23 mouse cellular contexts compared by ENCODE assay signal in genomic region chr11:78036791-78037190, GRCm38 (mm10). TPM values are rescaled to one million over a fixed set of nuclear protein-coding genes. Genes with fewer than 3 reads are reported as not detected.
DNase-seq lines count a peak whose midpoint lies in the region; ATAC-seq lines count a peak whose summit lies in the region.
"Had no signal": no experiment of that assay in that cellular context is flagged by ENCODE, and none has a peak within 500 bp of the region (broad histone marks: within the 10 kb centered on the region; RNA-seq: fewer than 3 reads in every experiment).

No protein-coding gene starts in this region.

- H3K4me3 ChIP-seq in liver, embryonic 13.5 days (replicated peaks): peak overlapping the region; percentile 83
- H3K4me3 ChIP-seq in embryonic facial prominence, embryonic 14.5 days (ENCODE audit: low read depth, low read length): no peak overlapping the region
- H3K4me3 ChIP-seq in liver, embryonic 15.5 days (replicated peaks): peak overlapping the region; percentile 66; the same call in 1 of the 2 replicates

- H3K4me1 ChIP-seq in liver, embryonic 13.5 days (replicated peaks): peaks cover 79% of the 10 kb centered on the region
- peaks cover 6% of the 10 kb centered on the region; the same call in 1 of the 2 replicates for H3K4me1 ChIP-seq in embryonic facial prominence, embryonic 14.5 days (ENCODE audit: control insufficient read depth, insufficient read depth, low read length)
- H3K4me1 ChIP-seq in liver, embryonic 15.5 days (replicated peaks): peaks cover 77% of the 10 kb centered on the region

- 81% methylated on average over 10 of the region's 10 CpGs for WGBS in liver, embryonic 13.5 days (ENCODE audit: insufficient replicate concordance)
- 85% methylated on average over 10 of the region's 10 CpGs for WGBS in embryonic facial prominence, embryonic 14.5 days
- 80% methylated on average over 10 of the region's 10 CpGs for WGBS in liver, embryonic 15.5 days (ENCODE audit: insufficient replicate concordance)

- no peaks in the 10 kb centered on the region for H3K9me3 ChIP-seq in liver, embryonic 13.5 days (replicated peaks)
- no peaks in the 10 kb centered on the region for H3K9me3 ChIP-seq in embryonic facial prominence, embryonic 14.5 days (ENCODE audit: control insufficient read depth, low read length)
- H3K9me3 ChIP-seq in liver, embryonic 15.5 days (replicated peaks): no peaks in the 10 kb centered on the region
- H3K9me3 ChIP-seq: forebrain, embryonic 12.5 days; G1E; heart, embryonic 10.5 days; hindbrain, embryonic 15.5 days; neural tube, embryonic 13.5 days; stomach, embryonic 15.5 days had no signal

- 0 out of 2 replicates have a peak overlapping the region, but pooled peaks have one; percentile 11 for H3K9ac ChIP-seq in liver, embryonic 13.5 days
- H3K9ac ChIP-seq in embryonic facial prominence, embryonic 14.5 days (ENCODE audit: low read depth, low read length): 0 out of 2 replicates have a peak overlapping the region, but pooled peaks have one; percentile 9
- no peak overlapping the region for H3K9ac ChIP-seq in liver, embryonic 15.5 days

- intact Hi-C loops in heart, postnatal 14 days (cut with DNase I): no loop called here

- DNase-seq in heart, adult 11 months: peak; percentile 93
- no peak for DNase-seq in heart, postnatal 14 days
- DNase-seq in liver, embryonic 13.5 days: no peak
- no peak for DNase-seq in liver
- no peak for DNase-seq in embryonic facial prominence, embryonic 14.5 days (ENCODE audit: low spot score)
- DNase-seq in thymus, postnatal 36 days: no peak
- DNase-seq: adrenal gland, postnatal 36 days; B cell, adult 2 months; cerebellum, adult 11 months; cerebellum, postnatal 25 days; kidney, postnatal 25 days; lung, embryonic 14.5 days; midbrain, embryonic 14.5 days; thymus, postnatal 25 days had no signal

- H3K27ac ChIP-seq in liver, embryonic 13.5 days: peak overlapping the region; percentile 93
- H3K27ac ChIP-seq in embryonic facial prominence, embryonic 14.5 days (replicated peaks; ENCODE audit: low read depth, low read length): no peak overlapping the region
- H3K27ac ChIP-seq in liver, embryonic 15.5 days (replicated peaks): 0 out of 2 replicates have a peak overlapping the region, but pooled peaks have one; percentile 38
- H3K27ac ChIP-seq: stomach, embryonic 15.5 days had no signal

- no peak for ATAC-seq in liver, embryonic 13.5 days (ENCODE audit: low read depth)
- ATAC-seq in embryonic facial prominence, embryonic 14.5 days (ENCODE audit: low read depth): no peak
- no peak for ATAC-seq in liver, embryonic 15.5 days (ENCODE audit: insufficient read depth)
- ATAC-seq: Patski had no signal

- H3K4me2 ChIP-seq in liver, embryonic 13.5 days: peak overlapping the region; percentile 98
- no peak overlapping the region for H3K4me2 ChIP-seq in embryonic facial prominence, embryonic 14.5 days (ENCODE audit: low read depth, low read length)
- peak overlapping the region; percentile 91 for H3K4me2 ChIP-seq in liver, embryonic 15.5 days

- peaks cover 68% of the 10 kb centered on the region for H3K36me3 ChIP-seq in liver, embryonic 13.5 days
- peaks cover 19% of the 10 kb centered on the region for H3K36me3 ChIP-seq in embryonic facial prominence, embryonic 14.5 days (ENCODE audit: control insufficient read depth, insufficient read depth, low read length)
- H3K36me3 ChIP-seq in liver, embryonic 15.5 days (replicated peaks): peaks cover 59% of the 10 kb centered on the region

- H3K27me3 ChIP-seq in liver, embryonic 13.5 days: no peaks in the 10 kb centered on the region
- H3K27me3 ChIP-seq in embryonic facial prominence, embryonic 14.5 days (replicated peaks; ENCODE audit: control insufficient read depth, insufficient read depth, low read length): no peaks in the 10 kb centered on the region
- no peaks in the 10 kb centered on the region for H3K27me3 ChIP-seq in liver, embryonic 15.5 days
- H3K27me3 ChIP-seq: CH12.LX; forebrain, embryonic 12.5 days; hindbrain, embryonic 15.5 days; neural tube, embryonic 13.5 days; Patski; stomach, embryonic 15.5 days had no signal

RNA-seq across cellular contexts. Expression of gene Flot2, which starts 0.9 kb away (rescaled TPM):
- 10 to 100 TPM; 66.2 to 69.1 TPM for total RNA-seq in heart, postnatal 14 days (2021)
- polyA plus RNA-seq in liver, embryonic 13.5 days (2015; fragmentation: Nextera tagmentation; extraction: Ambion mirVana): 24.6 and 27.1 TPM in 2 replicates
- polyA plus RNA-seq in embryonic facial prominence, embryonic 14.5 days (2014; fragmentation: Nextera tagmentation; extraction: Ambion mirVana): 59.9 and 61.0 TPM in 2 replicates
- polyA plus RNA-seq in liver, embryonic 15.5 days (2015; fragmentation: Nextera tagmentation; extraction: Ambion mirVana): 25.1 and 27.3 TPM in 2 replicates

RNA-seq across cellular contexts. Expression of gene Dhrs13, which starts 4.7 kb away (rescaled TPM):
- 1 to 10 TPM; 3.8 to 3.9 TPM for total RNA-seq in heart, postnatal 14 days (2021)
- 18.2 and 19.3 TPM in 2 replicates for polyA plus RNA-seq in liver, embryonic 13.5 days (2015; fragmentation: Nextera tagmentation; extraction: Ambion mirVana)
- 19.1 and 21.7 TPM in 2 replicates for polyA plus RNA-seq in embryonic facial prominence, embryonic 14.5 days (2014; fragmentation: Nextera tagmentation; extraction: Ambion mirVana)
- 14.9 and 16.3 TPM in 2 replicates for polyA plus RNA-seq in liver, embryonic 15.5 days (2015; fragmentation: Nextera tagmentation; extraction: Ambion mirVana)

RNA-seq across cellular contexts. Expression of gene Eral1, which starts 43.4 kb away (rescaled TPM):
- 10 to 100 TPM; 22.2 to 25.6 TPM for total RNA-seq in heart, postnatal 14 days (2021)
- 19.1 and 20.2 TPM in 2 replicates for polyA plus RNA-seq in liver, embryonic 13.5 days (2015; fragmentation: Nextera tagmentation; extraction: Ambion mirVana)
- 30.9 and 32.4 TPM in 2 replicates for polyA plus RNA-seq in embryonic facial prominence, embryonic 14.5 days (2014; fragmentation: Nextera tagmentation; extraction: Ambion mirVana)
- polyA plus RNA-seq in liver, embryonic 15.5 days (2015; fragmentation: Nextera tagmentation; extraction: Ambion mirVana): 13.8 and 13.9 TPM in 2 replicates

RNA-seq across cellular contexts. Expression of gene Phf12, which starts 54.2 kb away (rescaled TPM):
- total RNA-seq in heart, postnatal 14 days (2021): 10 to 100 TPM; 28.6 to 34.9 TPM
- 6.5 and 7.6 TPM in 2 replicates for polyA plus RNA-seq in liver, embryonic 13.5 days (2015; fragmentation: Nextera tagmentation; extraction: Ambion mirVana)
- 15.0 and 17.0 TPM in 2 replicates for polyA plus RNA-seq in embryonic facial prominence, embryonic 14.5 days (2014; fragmentation: Nextera tagmentation; extraction: Ambion mirVana)
- polyA plus RNA-seq in liver, embryonic 15.5 days (2015; fragmentation: Nextera tagmentation; extraction: Ambion mirVana): 5.5 and 8.5 TPM in 2 replicates

RNA-seq across cellular contexts. Expression of gene Fam222b, which starts 57.7 kb away (rescaled TPM):
- 10 to 100 TPM; 14.4 to 14.6 TPM for total RNA-seq in heart, postnatal 14 days (2021)
- polyA plus RNA-seq in liver, embryonic 13.5 days (2015; fragmentation: Nextera tagmentation; extraction: Ambion mirVana): 3.7 and 5.5 TPM in 2 replicates
- polyA plus RNA-seq in embryonic facial prominence, embryonic 14.5 days (2014; fragmentation: Nextera tagmentation; extraction: Ambion mirVana): 15.9 and 16.3 TPM in 2 replicates
- polyA plus RNA-seq in liver, embryonic 15.5 days (2015; fragmentation: Nextera tagmentation; extraction: Ambion mirVana): 4.2 and 4.3 TPM in 2 replicates
